Comparison of ENCODE assay signal across 10 mouse cellular contexts in the genomic region with DNA sequence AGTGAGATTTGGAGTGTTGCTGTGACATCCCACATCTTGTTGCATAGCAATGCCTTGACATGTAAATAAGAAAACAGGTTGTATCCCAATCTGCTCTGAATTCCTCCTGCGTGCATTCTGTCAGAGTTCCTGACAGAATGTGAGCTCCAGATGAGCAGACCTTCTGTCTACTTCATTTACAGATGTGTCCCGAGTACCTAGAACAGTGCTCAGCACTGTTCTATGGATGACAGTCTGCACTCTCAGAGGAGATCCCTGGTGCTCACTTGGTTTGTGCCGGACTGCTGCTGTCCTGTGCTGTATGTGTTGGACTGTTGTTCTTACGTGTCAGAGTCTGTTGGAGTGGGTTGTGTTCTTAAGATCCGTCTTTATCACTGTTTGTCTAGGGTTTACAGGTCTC.
DNase-seq lines count a peak whose midpoint lies in the region; ATAC-seq and TF ChIP-seq lines count a peak whose summit lies in the region.
"Had no signal": no experiment of that assay in that cellular context is flagged by ENCODE, and none has a peak within 500 bp of the region (broad histone marks: within the 10 kb centered on the region; RNA-seq: fewer than 3 reads in every experiment).

No protein-coding gene starts in this region.

- 0 out of 2 replicates have a peak, but pooled peaks cover 2% of the 10 kb centered on the region for H3K27me3 ChIP-seq in hindbrain, embryonic 13.5 days
- H3K27me3 ChIP-seq in hindbrain, embryonic 10.5 days (ENCODE audit: insufficient read depth, poor library complexity, severe bottlenecking): no peaks in the 10 kb centered on the region
- H3K27me3 ChIP-seq in Patski: peaks cover 10% of the 10 kb centered on the region
- H3K27me3 ChIP-seq in embryonic facial prominence, embryonic 11.5 days (ENCODE audit: control insufficient read depth, insufficient read depth, low read length): no peaks in the 10 kb centered on the region
- H3K27me3 ChIP-seq in limb, embryonic 13.5 days: no peaks in the 10 kb centered on the region

- H3K9ac ChIP-seq in hindbrain, embryonic 13.5 days: peak overlapping the region; percentile 24; the same call in 1 of the 2 replicates
- H3K9ac ChIP-seq in embryonic facial prominence, embryonic 11.5 days (replicated peaks; ENCODE audit: low read length): no peak overlapping the region
- H3K9ac ChIP-seq in limb, embryonic 13.5 days: no peak overlapping the region

- TF ChIP-seq CTCF in Patski (IDR thresholded peaks at IDR 0.05): no peak

- no peak for DNase-seq in hindbrain, embryonic 10.5 days (ENCODE audit: low spot score)
- no peak for DNase-seq in Patski (ENCODE audit: low read depth, low spot score)
- no peak for DNase-seq in embryonic facial prominence, embryonic 11.5 days (ENCODE audit: low spot score)
- DNase-seq in embryo, embryonic 10.5 days (ENCODE audit: low spot score): no peak
- DNase-seq in thymus, postnatal 10 days (ENCODE audit: low spot score in 2 of 2): no peak
- DNase-seq: gastrocnemius, adult 2 months; kidney, adult 8-10 months; lung, postnatal 10 days had no signal

- ATAC-seq in hindbrain, embryonic 13.5 days (ENCODE audit: low FRiP score): 0 out of 2 replicates have a peak, but pooled peaks have one; percentile 40
- peak; percentile 33 for ATAC-seq in Patski
- 0 out of 2 replicates have a peak, but pooled peaks have one; percentile 34 for ATAC-seq in embryonic facial prominence, embryonic 11.5 days (replicated peaks; ENCODE audit: insufficient number of reproducible peaks, low FRiP score, low TSS enrichment, low read depth)
- ATAC-seq in limb, embryonic 13.5 days (ENCODE audit: low FRiP score, low read depth): 0 out of 2 replicates have a peak, but pooled peaks have one; percentile 32

- POLR2A ChIA-PET in Patski (lab: Charles Lee): no interaction called here

- no peaks in the 10 kb centered on the region for H3K36me3 ChIP-seq in hindbrain, embryonic 13.5 days
- no peaks in the 10 kb centered on the region for H3K36me3 ChIP-seq in hindbrain, embryonic 10.5 days
- H3K36me3 ChIP-seq in embryonic facial prominence, embryonic 11.5 days (replicated peaks; ENCODE audit: control insufficient read depth, insufficient read depth, low read depth, low read length): no peaks in the 10 kb centered on the region
- no peaks in the 10 kb centered on the region for H3K36me3 ChIP-seq in limb, embryonic 13.5 days

- in situ Hi-C loops in Patski (cut with MboI; ENCODE audit: low pct_unique_long_range_greater_than_20kb): loop anchor here (10.0 to 25.0 kb wide), 2 partner anchors 367 to 589 kb away; no protein-coding TSS in a partner anchor

- H3K4me2 ChIP-seq in hindbrain, embryonic 13.5 days: no peak overlapping the region
- H3K4me2 ChIP-seq in embryonic facial prominence, embryonic 11.5 days (ENCODE audit: low read depth, low read length): no peak overlapping the region
- no peak overlapping the region for H3K4me2 ChIP-seq in limb, embryonic 13.5 days (replicated peaks)

- no peaks in the 10 kb centered on the region for H3K9me3 ChIP-seq in hindbrain, embryonic 13.5 days
- H3K9me3 ChIP-seq in hindbrain, embryonic 10.5 days: no peaks in the 10 kb centered on the region
- no peaks in the 10 kb centered on the region for H3K9me3 ChIP-seq in embryonic facial prominence, embryonic 11.5 days (replicated peaks; ENCODE audit: control insufficient read depth, low read length)
- no peaks in the 10 kb centered on the region for H3K9me3 ChIP-seq in limb, embryonic 13.5 days

- CTCF ChIA-PET in Patski (lab: Charles Lee): no interaction called here

- H3K4me3 ChIP-seq in hindbrain, embryonic 13.5 days: no peak overlapping the region
- no peak overlapping the region for H3K4me3 ChIP-seq in hindbrain, embryonic 10.5 days
- no peak overlapping the region for H3K4me3 ChIP-seq in embryonic facial prominence, embryonic 11.5 days (ENCODE audit: low read depth, low read length)
- no peak overlapping the region for H3K4me3 ChIP-seq in limb, embryonic 13.5 days
- H3K4me3 ChIP-seq: gastrocnemius, adult 2 months had no signal

- WGBS in hindbrain, embryonic 13.5 days: 48% methylated on average over 5 of the region's 5 CpGs
- whole genome bisulfite sequencing in hindbrain, embryonic 10.5 days: 50% methylated on average over 5 of the region's 5 CpGs
- WGBS in embryonic facial prominence, embryonic 11.5 days: 37% methylated on average over 5 of the region's 5 CpGs
- 47% methylated on average over 5 of the region's 5 CpGs for WGBS in limb, embryonic 13.5 days

- H3K27ac ChIP-seq in hindbrain, embryonic 13.5 days: no peak overlapping the region
- H3K27ac ChIP-seq in hindbrain, embryonic 10.5 days: no peak overlapping the region; the same call in 1 of the 2 replicates
- 0 out of 2 replicates have a peak overlapping the region, but pooled peaks have one; percentile 8 for H3K27ac ChIP-seq in embryonic facial prominence, embryonic 11.5 days (replicated peaks; ENCODE audit: low read depth, low read length)
- 0 out of 2 replicates have a peak overlapping the region, but pooled peaks have one; percentile 1 for H3K27ac ChIP-seq in limb, embryonic 13.5 days
- H3K27ac ChIP-seq: gastrocnemius, adult 2 months had no signal

- no peaks in the 10 kb centered on the region; the same call in 1 of the 2 replicates for H3K4me1 ChIP-seq in hindbrain, embryonic 13.5 days (replicated peaks)
- H3K4me1 ChIP-seq in hindbrain, embryonic 10.5 days (replicated peaks): peaks cover 12% of the 10 kb centered on the region
- no peaks in the 10 kb centered on the region; the same call in 1 of the 2 replicates for H3K4me1 ChIP-seq in embryonic facial prominence, embryonic 11.5 days (ENCODE audit: control insufficient read depth, insufficient read depth, low read length)
- peaks cover 22% of the 10 kb centered on the region for H3K4me1 ChIP-seq in limb, embryonic 13.5 days

Comparison
In these comparisons a context has a peak if more than half of its experiments do, and no peak if none do; other contexts are left out.
1. H3K27ac ChIP-seq: peak in embryonic facial prominence, embryonic 11.5 days (single experiment) and limb, embryonic 13.5 days (single experiment); none in hindbrain, embryonic 13.5 days (single experiment) and hindbrain, embryonic 10.5 days (single experiment).
2. Peak in every context shown above with its lines, with median percentiles within 50 percentile points of each other: ATAC-seq.